Mouse (Mus musculus) adrenal gland, adult (tissue): ENCODE data around the gene Bloc1s3.

ENCODE experiments used
- DNase-seq, 2 experiments: peaks; one replicate each; pipeline ENCODE4 v3.0.0; 2022 to 2023; ENCODE audit warnings: low spot score in 1 of 2; ENCODE audit not compliant: inconsistent age in 2 of 2

Gene Bloc1s3

DNA sequence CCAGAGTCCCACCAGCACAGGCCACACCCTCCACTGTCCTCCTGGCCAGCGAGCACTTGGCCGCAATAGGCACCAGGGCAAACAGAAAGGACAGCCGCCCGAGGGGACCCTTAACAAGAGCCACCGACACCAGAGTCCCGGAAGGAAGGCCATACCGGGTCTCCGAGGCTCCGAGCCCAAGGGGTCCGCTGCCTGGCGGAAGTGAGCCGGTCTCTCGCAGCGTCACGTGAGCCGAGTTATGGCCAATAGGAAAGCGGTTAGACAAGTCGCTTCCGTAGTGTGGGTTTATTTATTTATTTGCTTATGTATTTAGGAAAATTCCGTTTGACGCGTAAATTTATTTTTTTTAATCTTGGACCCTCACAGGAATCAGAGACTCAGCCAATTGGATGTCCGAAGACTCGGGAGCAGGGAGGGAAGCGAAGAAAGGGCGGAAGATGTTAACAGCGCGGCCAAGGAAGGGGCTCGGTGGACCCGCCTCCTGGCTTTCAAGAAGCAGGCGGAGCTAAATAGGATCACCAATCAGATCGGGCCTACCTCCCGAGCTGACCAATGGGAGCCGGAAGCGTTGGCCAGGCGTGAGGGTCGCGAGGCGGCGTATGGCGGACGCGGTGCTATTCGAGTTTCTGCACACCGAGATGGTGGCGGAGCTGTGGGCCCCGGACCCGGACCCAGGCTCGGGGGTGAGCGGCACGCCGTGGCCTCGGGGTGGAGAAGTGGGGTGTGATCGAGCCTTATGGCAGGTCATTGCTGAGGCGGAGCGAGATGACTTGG, at the start of gene Bloc1s3, which contains the start of gene Trappc6a:
Gene Bloc1s3 (minus strand): TSS at position 218 of the 774 bp plus-strand sequence.
Gene Trappc6a (plus strand): TSS at position 246 of the 774 bp plus-strand sequence.
- DNase-seq, result peak; percentile 94 to 98

DNA sequence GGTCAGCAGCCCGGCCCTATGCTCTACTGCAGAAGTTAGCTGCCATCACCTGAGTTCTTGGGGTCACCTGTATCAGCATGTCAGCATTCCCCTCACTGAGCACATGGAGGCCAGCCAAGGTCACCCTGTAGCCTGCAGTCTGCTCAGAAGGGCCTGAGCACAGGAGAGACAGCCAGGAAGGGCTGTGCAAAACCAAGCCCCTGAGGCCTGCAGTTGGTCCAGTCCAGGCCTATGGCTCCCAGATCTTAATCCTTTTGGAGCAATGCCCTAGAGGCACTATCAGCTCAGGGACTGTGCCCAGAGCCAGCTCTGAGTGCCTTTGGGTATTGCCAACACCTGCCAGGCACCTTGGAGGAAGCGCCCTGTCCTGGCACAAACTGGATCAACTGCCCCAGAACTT, 48.9 kb upstream of the Bloc1s3 start:
- no peak for DNase-seq

DNA sequence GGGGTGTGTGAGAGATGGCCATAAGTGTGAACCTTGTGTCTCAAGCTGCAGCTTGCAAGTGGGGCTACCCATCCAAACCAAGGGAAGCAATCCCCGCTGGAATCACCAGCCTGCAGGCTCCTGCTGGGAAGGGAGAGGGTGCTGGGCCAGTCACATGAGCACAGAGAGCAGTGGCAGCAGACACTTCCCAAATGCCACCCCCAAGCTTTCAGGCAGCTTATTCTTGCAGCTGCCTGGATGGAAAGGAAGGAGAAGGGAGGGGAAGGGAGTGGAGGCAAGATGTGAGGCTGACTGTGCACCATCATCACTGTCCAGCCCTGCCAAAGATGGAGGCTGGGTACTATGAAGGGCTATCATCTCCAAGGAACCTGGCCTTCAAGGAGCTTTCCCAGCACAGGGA, 46.0 kb upstream of the Bloc1s3 start:
- DNase-seq, result no peak

DNA sequence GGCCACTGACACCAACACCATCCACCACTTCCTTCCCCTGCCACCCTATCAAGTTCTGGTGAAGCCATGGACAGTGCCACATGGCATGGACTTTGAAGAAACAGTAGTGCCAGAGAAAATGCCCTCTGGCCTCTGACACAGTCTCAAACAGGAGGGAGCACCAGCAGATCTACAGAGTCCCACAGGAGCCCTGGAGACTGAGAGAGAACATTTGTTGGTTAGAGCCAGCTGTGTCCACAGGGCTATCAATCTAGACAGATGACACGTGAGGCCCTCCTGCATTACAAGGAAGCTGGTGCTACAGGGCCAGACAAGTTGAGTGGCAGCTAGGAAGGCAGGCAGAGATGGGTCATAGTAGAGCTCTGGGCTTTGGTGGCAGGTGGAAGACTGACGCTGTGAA, 44.3 kb upstream of the Bloc1s3 start:
- no peak for DNase-seq

DNA sequence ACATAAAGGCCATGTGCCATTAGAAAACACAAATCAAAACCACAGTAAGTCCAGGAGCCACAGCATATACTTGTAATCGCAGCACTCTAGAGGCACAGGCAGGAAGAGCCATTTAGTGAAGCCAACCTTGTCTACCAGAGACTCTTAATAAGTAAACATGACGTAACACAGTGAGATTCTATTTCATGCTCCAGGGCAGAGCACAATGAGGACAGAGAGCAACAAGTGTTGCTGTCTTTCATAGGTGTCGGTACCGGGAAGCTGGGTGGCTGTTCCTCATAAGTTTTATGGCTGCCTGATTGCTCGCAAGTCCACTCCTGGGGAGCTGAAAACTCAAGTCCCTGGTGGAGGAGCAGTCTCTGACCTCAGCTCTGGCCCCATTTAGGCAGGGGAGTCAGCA, 43.5 kb upstream of the Bloc1s3 start:
- DNase-seq, result no peak

DNA sequence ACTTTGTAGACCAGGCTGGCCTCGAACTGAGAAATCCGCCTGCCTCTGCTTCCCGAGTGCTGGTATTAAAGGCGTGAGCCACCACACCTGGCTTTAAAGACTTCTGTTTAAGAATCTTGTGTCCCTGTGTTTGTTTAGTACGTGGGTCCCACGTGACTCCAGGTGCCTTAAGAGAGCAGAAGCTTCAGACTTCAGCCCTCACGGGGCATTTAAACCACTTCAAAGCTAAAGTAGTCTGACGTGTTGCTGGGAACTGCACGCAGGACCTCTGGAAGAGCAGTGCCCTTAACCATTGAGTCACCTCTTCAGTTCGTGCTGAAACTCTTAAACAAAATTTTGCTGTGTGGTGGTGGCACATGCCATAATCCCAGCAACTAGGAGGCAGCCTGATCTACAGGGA, 41.2 kb upstream of the Bloc1s3 start:
- DNase-seq, result no peak

DNA sequence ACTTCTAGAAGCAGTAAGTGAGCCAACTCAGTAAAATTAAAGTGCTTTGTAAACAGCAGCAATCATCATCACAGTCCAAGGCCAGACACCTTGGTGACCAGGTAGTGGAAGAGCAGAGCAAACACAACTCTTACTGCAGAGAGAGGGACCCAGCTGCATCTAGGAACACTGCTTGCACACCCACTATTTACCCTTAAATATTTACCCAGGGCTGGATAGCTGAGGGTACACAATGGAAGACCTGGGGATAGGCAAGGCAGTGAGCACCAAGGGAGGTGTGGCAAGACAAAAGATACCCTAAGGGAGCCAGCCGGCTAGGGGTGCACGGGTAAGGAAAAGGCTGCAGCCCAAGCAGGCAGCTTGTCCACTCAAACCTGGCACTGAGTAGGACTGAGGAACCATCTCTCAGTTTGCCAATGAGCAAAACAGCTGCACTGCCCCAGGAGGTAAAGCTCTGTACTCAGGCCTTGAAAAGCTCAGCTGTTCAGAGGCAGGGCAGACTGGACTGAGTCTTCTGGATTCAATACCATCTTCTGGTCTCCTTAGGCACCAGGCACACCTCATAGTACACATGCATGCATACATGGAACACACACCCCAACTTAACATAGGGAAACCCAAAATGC, 39.3 kb upstream of the Bloc1s3 start:
- no peak for DNase-seq

DNA sequence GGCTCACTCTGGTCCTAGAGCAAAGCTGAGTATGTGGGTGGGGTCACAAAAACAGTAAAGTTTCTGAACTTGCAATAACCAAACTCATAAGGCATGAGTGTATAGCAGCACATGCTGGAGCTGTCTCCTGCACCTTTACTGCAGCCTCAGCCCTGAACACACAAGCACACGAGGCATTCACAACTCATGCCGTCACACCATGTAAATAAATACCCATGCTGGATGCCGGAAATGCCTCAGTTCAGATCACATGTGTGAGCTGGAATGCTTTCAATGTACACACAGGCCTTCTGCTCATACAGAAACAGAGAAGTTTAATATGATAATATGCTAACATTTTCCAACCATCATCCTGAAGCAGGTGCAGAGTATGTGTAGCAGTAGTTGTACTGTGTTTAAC, 37.8 kb upstream of the Bloc1s3 start:
- no peak for DNase-seq

DNA sequence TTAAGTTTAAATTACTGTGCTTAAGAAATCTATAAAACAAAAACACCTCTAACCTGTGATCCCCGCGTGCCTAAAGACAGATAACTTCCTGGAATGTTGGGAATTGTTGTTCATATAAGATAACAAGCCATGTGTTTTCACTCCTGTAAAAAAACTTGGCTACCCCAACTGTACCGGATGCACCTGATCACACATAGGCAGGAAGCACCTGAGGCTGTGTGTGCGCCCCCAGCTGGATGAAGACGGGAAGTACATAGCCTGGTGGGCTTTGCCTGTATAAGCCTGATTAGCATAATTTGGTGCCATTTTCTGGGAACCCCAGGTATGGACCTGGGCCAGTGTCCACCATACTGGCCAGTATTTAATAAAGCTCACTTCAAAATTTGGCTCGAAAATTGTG, 35.4 kb upstream of the Bloc1s3 start:
- no peak for DNase-seq

DNA sequence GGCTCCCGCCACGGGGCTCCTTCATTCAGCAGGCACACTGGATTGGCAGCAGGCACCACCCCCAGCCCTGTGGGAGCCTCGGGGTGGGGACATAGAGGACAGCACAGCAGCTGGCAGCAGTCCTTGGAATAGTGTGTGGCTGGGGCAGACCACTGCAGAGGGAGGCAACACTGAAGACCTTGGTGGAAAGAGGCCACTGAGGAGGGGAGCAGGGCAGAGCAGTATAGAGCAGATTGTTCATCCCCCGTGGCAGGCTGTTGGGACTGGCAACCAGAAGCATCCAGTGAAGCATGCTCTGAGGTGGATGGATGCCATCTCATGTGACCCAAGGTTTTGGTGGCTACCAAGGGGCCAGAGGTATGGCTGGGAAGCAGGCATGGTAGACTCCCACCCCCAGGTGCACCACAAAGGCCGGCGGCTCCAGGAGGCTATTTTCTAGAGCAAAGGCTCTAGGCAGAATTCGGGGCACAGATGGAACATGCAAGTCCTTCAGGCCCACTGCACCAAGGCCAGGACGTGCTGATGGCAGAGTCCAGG, 34.1 kb upstream of the Bloc1s3 start:
- DNase-seq, result peak; percentile 47 to 59

DNA sequence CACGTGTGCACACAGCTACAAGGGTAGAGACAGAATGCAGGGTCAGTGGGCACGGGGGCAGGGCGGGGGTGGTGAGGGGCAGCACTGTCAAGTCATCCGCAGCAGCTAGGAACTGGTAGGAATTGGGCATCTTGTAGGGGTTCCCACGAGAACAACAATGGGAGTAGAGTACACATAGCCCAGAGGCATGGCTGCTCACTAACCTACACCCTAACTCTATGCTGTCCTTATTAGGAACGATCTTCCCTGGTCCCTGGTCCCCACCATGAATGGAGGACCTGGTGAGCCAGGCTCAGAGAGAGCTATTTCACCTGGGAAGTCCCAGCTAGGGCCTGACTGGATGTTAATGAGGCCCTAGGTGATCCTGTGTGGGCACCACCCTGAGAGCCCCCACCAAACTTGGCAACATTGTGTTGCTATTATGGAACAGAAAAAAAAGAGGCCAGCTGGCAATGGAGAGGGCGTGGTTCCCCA, 33.6 kb upstream of the Bloc1s3 start:
- DNase-seq, result no peak

DNA sequence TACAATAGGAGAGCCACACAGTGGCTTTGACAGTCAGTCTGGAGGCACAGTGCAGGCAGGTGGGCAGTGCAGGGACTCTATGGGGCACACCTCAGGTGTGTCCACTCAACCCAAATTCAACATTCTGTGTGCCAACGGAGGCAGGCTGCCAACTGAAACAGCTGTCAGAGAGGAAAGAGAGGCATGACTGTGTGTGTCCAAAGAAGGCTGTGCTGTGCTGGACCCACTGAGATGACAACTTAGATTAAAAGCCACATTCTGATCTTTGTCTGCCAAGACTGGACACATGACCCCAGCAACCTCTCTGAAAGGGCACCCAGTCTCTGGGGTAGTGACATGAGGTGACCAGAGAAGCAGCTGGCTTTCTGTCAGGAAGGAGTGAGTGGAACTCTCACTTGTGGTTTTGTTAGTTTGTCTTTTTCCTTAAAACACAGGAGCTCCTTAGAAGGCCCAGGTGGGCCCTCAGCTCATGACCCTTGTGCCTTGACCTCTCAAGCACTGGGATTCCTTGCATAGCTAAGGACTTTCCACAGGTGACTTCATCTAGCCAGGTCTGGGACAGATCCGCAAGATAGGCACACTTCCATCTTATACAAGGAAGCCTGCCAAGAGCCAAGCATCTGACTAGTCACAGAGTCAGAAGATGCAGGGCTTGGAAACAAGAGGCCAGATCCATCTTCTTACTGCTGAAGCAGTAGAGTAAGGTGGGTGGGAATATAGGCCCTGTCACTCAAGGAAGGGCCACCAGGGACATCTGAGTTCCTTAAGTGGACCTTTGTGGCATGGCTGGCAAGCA, 32.8 kb upstream of the Bloc1s3 start:
- DNase-seq, result peak in 1 of 2 experiments; percentile 33

DNA sequence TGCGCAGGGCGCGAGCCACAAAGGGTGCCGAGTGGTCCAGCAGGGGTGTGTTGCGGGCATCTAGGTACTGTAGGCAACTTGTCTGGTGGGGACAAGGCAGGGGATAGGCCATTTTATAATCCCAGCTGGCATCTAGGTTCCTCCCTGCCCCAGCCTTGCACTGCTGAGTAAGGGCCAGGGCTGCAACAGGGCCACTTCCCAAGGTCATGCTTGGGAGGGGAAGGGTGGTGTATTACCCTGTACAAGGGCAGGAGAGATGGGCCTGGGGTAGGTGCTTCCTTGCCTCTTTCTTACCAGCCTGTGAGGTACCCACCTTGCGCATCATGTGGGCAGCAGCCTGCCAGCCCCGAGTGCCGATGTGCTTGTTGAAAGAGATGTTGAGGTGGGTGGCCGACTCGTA, 26.5 kb upstream of the Bloc1s3 start:
- DNase-seq, result peak in 1 of 2 experiments; percentile 69

DNA sequence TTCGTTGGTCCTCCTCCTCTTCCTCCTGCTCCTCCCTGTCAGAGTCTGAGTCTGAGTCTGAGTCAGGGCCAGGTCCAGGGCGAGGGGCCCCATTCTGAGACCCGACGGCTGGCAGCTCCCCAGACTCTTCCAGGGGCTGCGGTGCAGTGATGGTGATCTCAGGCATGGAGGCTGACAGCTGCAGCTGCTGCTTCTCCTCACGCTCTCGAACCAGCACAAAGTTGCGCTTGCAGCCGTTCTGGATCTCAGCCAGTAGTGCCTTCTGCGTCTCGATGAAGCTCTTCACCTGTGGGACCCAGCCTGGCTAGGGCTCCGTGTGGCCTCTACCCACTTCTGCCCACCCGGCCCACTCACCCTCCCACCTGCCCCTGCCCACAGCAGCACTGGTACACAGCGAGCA, 24.1 kb upstream of the Bloc1s3 start:
- no peak for DNase-seq

DNA sequence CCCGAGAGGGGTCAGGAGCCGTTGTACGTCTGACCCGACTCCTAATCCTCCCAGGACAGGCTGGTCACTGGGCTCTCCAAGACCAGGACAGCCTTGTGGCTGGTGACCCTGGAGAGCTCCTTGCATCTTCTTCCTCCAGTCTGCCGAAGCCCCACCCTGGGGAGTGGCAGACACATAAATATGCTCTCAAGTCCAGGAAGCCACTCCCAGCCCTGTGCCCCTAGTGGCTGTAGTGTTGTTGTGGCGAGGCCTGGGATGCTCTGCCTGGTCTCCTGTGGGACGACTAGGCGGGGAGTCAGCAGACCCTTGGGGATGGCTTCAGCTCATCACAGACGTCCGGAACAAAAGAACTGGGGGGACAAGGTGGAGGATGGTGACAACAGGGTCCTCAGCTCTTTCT, 22.9 kb upstream of the Bloc1s3 start:
- DNase-seq, result no peak

DNA sequence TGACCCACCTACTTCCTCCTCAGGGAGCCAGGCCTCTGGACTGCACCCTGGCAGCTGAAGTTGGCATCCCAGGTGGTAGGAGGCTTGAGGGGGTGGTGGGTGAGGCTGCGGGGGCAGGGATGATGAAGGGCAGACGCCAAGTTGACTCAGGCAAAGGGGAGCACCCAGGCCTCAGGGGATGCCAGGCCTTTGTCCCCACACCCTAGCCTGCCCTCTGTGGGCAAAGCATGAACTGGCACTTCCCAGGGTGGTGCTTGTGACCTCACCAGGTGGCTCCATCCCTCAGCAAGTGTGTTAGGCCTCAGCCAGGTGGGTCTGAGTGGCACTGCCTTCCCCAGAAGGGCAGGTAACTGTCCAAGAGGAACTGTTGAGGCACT, 16.9 kb upstream of the Bloc1s3 start:
- DNase-seq, result no peak

DNA sequence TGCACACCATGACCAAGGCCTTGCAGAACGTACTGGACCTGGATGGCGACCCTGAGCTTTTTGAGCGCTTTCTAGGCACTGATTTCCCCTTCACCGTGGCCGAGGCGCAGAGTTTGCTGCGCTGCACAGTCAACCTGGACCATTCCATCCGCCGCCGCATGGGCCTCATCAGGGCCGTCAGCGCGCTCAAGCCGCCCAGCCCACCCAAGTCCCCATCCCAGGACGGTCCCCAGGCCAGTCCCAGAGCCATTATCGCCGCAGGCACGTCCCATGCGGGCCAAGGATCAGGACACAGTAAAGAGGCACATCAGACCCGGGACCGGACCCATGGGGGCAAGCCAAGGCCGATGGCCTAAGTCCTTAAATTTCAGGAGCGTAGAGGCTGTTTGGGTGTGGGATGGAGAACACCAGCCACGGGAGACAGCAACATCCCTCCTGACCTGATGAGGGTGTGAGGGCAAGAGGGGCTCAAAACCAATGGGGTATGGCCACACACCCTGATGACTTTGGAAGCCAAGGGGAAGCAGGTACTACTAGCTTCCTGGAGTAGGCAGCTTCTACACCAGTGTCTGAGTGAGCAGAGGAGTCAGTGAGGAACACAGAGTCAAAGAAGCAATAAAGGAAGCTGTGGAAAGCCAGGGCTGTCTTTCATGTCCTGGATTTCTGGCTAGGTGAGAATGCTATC, 16.4 kb upstream of the Bloc1s3 start:
- no peak for DNase-seq

DNA sequence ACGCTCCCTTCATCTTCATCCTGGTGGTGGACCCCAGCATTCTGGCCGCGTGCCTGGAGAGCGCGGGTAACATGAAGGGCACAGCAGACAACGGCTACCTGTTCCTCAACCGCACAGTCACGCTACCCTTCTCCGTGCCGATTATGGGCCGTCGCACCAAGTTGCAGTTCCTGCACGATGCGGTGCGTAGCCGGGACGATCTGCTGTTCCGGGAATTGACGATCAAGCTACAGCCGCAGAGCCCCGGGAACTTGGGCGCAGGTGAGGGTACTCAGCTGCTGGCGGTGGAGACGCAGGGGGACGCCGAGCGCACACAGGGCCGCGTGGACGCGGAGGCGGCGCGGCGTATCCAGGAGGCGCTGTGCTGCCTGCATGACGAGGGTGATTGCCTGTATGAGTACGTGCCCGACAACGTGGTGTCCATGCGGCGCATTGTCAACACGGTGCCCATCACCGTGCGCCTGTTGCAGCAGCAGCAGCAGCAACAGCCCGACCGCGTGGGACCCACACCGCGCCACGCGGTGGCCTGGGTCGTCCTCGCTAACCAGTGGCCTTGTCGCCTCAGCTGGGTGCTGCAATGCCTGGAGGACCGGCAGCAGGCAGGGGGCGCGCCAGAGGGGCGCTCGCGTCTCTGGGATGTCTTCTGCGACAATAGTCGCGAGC, 15.7 kb upstream of the Bloc1s3 start:
- DNase-seq, result peak; percentile 54 to 76

DNA sequence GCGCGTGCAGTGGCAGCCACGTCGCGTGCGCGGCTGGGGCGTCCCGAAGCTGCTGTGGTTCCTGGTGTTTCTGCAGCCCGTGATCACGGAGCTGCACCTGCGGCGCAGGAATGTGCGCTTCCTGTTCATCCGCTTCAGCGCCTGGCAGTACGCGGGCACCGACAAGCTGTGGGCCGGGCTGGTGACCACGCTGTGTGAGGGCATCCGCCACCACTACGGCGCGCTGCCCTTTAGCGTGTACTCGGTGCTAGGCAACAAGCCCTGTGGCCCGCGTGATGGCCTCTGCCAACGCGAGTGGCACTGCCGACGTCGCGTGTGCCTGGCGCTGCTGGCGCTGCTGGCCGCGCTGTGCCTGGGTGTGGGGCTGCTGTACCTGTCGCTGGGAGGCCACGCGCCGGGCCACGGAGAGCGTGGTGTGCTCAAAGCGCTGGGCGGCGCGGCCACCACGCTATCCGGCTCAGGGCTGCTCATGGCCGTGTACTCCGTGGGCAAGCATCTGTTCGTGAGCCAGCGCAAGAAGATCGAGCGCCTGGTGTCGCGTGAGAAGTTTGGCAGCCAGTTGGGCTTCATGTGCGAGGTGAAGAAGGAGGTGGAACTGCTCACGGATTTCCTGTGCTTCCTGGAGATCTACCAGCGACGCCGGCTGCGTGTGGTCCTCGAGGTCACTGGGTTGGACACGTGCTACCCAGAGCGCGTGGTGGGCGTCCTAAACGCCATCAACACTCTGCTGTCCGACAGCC, 15.0 kb upstream of the Bloc1s3 start:
- DNase-seq, result peak in 1 of 2 experiments; percentile 26

DNA sequence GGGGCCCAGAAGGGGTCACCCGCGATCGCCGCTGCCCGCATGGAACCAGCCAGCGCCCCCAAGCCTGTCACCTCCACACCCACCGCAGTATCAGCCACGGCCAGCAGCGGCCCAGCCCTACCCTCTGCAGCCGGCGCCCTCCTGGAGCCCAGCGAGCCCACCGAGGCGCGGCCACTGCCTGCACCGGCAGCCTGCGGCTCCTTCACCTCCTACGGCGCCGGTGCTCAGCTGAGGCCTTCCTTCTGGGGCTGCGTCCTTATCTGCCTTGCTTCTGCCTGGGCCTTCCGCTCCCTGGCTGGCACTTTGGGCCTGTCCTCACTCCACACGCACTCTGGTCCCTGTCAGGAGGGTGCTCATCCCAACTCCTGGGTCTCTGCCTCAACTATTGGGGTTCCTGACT, 11.9 kb upstream of the Bloc1s3 start:
- no peak for DNase-seq
